Mouse (Mus musculus): ENCODE results near the gene Elavl4. TPM values are rescaled to one million over a fixed set of nuclear protein-coding genes. Genes with fewer than 3 reads are reported as not detected.

Gene Elavl4
- polyA plus RNA-seq (2015; fragmentation: Nextera tagmentation; extraction: Ambion mirVana) = 31.2 and 34.8 TPM in 2 replicates

DNA sequence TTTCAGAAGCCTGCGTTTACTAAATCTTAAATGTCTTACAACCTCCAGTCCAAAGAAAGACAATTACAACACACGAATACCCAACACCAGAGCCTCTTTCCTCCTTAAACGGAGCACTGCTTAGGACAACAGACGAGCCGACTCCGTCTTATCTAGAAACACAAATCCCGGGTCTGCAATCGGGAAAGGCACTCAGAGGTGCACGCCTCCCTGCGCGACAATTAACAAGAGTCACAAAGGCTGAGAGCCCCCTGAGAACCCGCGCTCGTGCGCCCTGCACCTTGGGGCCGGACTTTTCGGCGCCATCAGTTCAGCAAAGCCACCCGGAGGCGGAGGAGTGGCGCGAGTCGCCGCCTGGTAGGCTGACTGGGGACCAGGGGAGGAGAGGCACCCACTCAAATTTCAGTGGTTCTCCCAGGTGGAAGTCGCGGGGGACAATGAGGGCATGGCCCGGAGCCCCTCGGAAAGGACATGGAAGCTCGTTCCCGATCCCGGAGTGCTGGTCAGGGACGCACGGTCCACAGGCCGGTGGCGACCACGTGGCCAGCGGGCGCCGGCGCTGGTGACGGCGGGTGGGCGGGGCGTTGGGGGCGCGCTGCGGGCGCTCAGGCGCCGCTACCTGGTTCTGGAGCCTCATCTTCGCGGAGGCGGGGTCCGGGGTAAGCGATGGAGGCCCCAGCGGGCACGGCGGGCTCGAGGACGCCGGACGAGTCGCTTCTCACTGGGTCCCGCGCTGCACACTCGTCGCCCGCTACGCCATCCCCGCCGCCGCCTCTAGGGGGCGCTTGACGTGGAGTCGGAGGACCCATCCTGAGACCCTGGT, at the start of gene Elavl4:
Gene Elavl4 (minus strand): TSS at position 732 of the 823 bp plus-strand sequence.
- Histone ChIP-seq H3K4me2 (peak within 1 kb of the TSS; percentile 89), H3K4me1 (no peaks in the 10 kb centered on the region), H3K4me3 (replicated peaks) (peak within 1 kb of the TSS; percentile 62), H3K9ac (peak within 1 kb of the TSS; percentile 35; the same call in 1 of the 2 replicates), H3K27ac (no peak within 1 kb of the TSS), H3K27me3 (replicated peaks) (no peaks in the 10 kb centered on the region), H3K9me3 (no peaks in the 10 kb centered on the region), H3K36me3 (no peaks in the 10 kb centered on the region)
- WGBS = under 1% methylated on average over 74 of the region's 75 CpGs
- ATAC-seq (ENCODE audit: insufficient read depth, low FRiP score, low read depth) = peak; percentile 87

DNA sequence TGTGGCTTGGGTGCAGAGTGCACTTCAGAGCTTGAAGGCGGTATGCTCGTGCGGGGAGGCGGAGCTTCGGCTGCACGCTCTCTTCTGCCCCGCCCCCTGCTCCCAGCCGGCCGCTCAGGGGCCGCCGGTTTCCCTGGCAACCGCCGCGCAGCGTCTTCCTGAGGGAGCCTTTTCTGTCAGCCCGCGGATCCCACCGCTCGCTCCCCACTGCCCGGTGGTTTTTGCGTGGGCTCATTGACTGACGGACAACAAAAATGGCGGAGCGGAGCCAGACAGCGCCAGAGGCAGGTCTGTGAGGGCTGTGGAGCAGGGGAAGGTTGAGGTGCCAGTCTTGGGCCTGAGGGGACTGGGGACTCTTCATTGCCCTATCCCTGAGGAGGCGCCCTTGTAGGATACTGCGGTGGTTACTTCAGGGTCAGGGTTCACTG, 45.9 kb upstream of the Elavl4 start, which contains the start of gene Agbl4:
Gene Agbl4 (plus strand): TSS at position 44 of the 428 bp plus-strand sequence.
- H3K4me2 ChIP-seq = peak within 1 kb of the TSS; percentile 83

DNA sequence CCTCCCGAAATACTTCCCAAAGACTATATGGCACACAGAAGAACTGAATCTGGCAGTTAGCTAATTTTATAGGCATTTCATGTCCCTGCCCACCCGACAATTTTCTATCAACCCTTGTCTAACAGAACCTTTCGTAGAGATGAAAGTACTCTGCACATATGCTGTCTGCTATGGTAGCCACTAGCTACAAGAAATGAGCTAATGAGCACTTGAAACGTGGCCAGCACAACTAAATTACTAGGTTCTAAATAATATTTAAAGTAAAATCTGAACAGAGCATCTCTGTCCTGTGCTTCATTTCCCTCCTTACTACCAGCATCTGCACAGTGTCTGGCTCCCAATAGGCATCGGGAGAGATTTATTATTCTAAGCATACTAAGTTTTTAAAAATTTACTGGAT, 44.5 kb upstream of the Elavl4 start:
- no peak overlapping the region for H3K4me3 ChIP-seq (replicated peaks)
- H3K27ac ChIP-seq = no peak overlapping the region
- H3K27me3 ChIP-seq (replicated peaks) = no peaks in the 10 kb centered on the region
- no peaks in the 10 kb centered on the region for H3K4me1 ChIP-seq
- 73% methylated on average over 5 of the region's 5 CpGs for WGBS
- no peak overlapping the region for H3K4me2 ChIP-seq
- no peak overlapping the region for H3K9ac ChIP-seq
- no peaks in the 10 kb centered on the region for H3K9me3 ChIP-seq
- H3K36me3 ChIP-seq = no peaks in the 10 kb centered on the region
- ATAC-seq (ENCODE audit: insufficient read depth, low FRiP score, low read depth) = no peak

More for the DNA sequence above, 45.9 kb upstream of the Elavl4 start, which contains the start of gene Agbl4:
- under 1% methylated on average over 27 of the region's 27 CpGs for WGBS
- Histone ChIP-seq H3K36me3 (no peaks in the 10 kb centered on the region), H3K27me3 (replicated peaks) (no peaks in the 10 kb centered on the region), H3K9me3 (no peaks in the 10 kb centered on the region), H3K4me1 (no peaks in the 10 kb centered on the region), H3K27ac (no peak within 1 kb of the TSS), H3K4me3 (replicated peaks) (peak within 1 kb of the TSS; percentile 48), H3K9ac (no peak within 1 kb of the TSS)
- peak; percentile 93 for ATAC-seq (ENCODE audit: insufficient read depth, low FRiP score, low read depth)

DNA sequence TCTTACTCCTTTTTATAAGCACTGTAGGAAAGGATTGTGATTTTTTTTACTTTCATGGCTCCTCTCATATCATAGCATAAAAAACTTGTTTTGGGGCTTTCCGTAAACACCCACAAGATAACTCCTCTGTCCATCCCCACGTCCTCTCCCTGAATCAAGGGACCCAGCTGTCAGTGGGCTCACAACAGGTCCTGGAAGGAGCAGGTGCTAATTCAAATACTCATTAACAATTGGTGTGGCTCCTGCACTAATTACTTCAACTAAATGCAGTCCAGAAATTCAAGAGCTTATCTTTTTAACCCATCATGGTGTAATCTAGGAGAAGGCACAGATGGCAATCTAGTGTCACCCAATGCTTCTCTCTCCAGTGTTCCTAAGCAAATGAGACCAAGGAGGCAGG, 8.9 kb upstream of the Elavl4 start:
- no peak overlapping the region for H3K4me3 ChIP-seq (replicated peaks)
- no peaks in the 10 kb centered on the region for H3K36me3 ChIP-seq
- 74% methylated on average over 2 of the region's 2 CpGs for WGBS
- ATAC-seq (ENCODE audit: insufficient read depth, low FRiP score, low read depth) = no peak
- no peaks in the 10 kb centered on the region for H3K9me3 ChIP-seq
- H3K27ac ChIP-seq = no peak overlapping the region
- H3K9ac ChIP-seq = no peak overlapping the region
- H3K4me1 ChIP-seq = no peaks in the 10 kb centered on the region
- no peaks in the 10 kb centered on the region for H3K27me3 ChIP-seq (replicated peaks)
- H3K4me2 ChIP-seq = no peak overlapping the region

DNA sequence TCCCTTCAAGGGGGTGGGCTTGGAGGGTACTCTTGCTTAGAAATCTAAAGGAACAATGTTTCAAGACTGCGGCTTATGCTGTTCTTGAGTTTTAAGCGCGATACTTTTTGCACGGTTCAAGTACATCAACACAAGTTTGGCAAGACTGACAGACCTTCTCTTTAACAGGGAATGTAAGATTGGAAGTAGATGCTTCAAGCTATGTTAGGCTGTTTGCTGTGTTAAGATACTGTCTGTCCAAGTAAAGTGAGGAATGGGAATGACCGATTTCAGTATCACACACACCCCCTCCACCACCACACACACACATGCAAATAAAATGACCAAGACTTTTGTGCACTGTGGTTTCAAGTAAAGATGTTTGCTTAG, 276 bp upstream of the Elavl4 start:
- H3K27ac ChIP-seq = no peak overlapping the region
- H3K36me3 ChIP-seq = no peaks in the 10 kb centered on the region
- no peaks in the 10 kb centered on the region for H3K9me3 ChIP-seq
- H3K27me3 ChIP-seq (replicated peaks) = no peaks in the 10 kb centered on the region
- H3K9ac ChIP-seq = no peak overlapping the region
- WGBS = 7% methylated on average over 5 of the region's 5 CpGs
- peak overlapping the region; percentile 62 for H3K4me3 ChIP-seq (replicated peaks)
- H3K4me1 ChIP-seq = no peaks in the 10 kb centered on the region
- H3K4me2 ChIP-seq = peak overlapping the region; percentile 89
- no peak for ATAC-seq (ENCODE audit: insufficient read depth, low FRiP score, low read depth)

DNA sequence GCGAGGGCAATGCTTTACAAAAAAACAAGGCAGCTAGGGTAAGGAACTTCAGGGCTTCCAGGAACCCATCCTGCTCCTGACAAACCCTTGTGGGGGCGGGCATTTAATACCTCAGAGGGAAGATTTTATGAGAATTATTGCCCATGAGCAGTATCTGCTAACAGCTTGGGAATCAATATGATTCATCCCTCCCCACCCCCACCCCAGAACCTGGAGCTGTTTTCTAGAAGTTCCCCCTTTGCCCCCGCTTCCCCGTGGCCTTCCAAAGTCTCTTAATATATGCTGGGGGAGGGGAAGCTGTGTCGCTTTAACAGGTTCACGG, 892 bp downstream of the Elavl4 start:
- ATAC-seq (ENCODE audit: insufficient read depth, low FRiP score, low read depth) = no peak
- H3K27me3 ChIP-seq (replicated peaks) = no peaks in the 10 kb centered on the region
- H3K9ac ChIP-seq = no peak overlapping the region
- H3K4me2 ChIP-seq = peak overlapping the region; percentile 89
- H3K27ac ChIP-seq = no peak overlapping the region
- peak overlapping the region; percentile 62 for H3K4me3 ChIP-seq (replicated peaks)
- WGBS = 9% methylated on average over 6 of the region's 6 CpGs
- H3K36me3 ChIP-seq = no peaks in the 10 kb centered on the region
- H3K9me3 ChIP-seq = no peaks in the 10 kb centered on the region
- H3K4me1 ChIP-seq = no peaks in the 10 kb centered on the region

DNA sequence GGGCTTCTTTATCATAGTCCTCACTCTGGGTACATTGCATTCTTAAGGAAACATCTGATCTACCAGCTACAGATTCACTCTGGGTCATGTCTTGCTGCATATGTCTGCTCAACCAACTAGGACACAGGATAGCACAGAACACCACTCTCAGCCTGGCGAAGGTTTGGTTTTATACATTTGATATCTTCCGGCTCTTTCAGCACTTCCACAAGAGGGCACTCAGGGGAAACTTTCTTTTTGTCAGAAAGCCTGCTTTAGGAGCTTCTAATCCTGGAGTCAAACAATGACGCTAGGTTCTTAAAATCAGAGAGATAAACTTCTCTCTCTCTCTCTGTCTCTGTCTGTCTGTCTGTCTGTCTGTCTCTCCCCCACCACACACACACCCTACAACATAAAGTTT, 27.8 kb downstream of the Elavl4 start:
- no peak overlapping the region for H3K9ac ChIP-seq
- H3K36me3 ChIP-seq = no peaks in the 10 kb centered on the region
- H3K4me1 ChIP-seq = no peaks in the 10 kb centered on the region
- H3K4me3 ChIP-seq (replicated peaks) = no peak overlapping the region
- H3K27me3 ChIP-seq (replicated peaks) = no peaks in the 10 kb centered on the region
- no peak overlapping the region for H3K4me2 ChIP-seq
- ATAC-seq (ENCODE audit: insufficient read depth, low FRiP score, low read depth) = no peak
- no peak overlapping the region for H3K27ac ChIP-seq
- H3K9me3 ChIP-seq = no peaks in the 10 kb centered on the region
- 43% methylated on average over 3 of the region's 3 CpGs for WGBS

DNA sequence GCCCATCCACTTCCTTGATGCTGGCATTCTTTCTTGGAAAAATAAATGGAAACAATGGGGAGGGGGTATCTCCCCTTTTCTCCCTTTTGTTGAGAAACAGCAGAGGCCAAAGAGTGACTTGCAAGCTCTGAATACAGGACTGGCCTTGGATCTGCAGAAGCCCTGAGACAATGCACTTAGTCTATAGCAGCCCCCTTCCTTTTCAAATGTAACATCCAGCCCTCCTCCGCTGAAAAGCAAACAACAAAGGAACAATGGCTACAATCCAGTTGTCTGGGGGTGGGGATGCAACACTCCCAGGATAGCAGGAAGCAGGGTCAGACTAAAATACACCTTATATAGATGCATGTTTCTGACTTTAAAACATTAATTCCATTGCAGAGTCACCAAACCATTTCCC, 39.6 kb downstream of the Elavl4 start:
- no peaks in the 10 kb centered on the region for H3K4me1 ChIP-seq
- no peaks in the 10 kb centered on the region for H3K27me3 ChIP-seq (replicated peaks)
- H3K27ac ChIP-seq = no peak overlapping the region
- no peak overlapping the region for H3K9ac ChIP-seq
- no peaks in the 10 kb centered on the region for H3K36me3 ChIP-seq
- 25% methylated on average over 1 of the region's 1 CpGs for WGBS
- no peaks in the 10 kb centered on the region for H3K9me3 ChIP-seq
- H3K4me3 ChIP-seq (replicated peaks) = no peak overlapping the region
- ATAC-seq (ENCODE audit: insufficient read depth, low FRiP score, low read depth) = no peak
- no peak overlapping the region for H3K4me2 ChIP-seq

DNA sequence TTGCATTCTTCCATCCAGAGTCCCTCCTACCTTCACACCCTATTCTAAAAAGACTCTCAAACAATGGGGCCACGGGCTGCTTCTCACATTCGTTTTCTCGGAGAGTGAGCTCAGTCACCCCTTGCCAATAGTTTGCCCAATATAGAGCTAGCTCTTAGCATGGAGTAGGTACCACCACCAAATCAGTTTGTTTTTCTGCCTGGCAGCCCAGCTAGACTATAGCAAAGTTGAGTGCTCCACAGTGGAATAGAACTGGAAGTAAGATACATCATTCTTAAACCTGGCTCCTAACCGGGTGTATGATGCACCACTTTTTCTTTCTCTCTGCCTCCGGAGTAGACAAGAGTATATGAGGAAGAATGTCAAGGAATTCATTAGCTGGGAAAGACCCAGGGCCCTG, 44.7 kb downstream of the Elavl4 start:
- Histone ChIP-seq H3K36me3 (no peaks in the 10 kb centered on the region), H3K9ac (no peak overlapping the region), H3K4me2 (no peak overlapping the region), H3K27ac (no peak overlapping the region), H3K4me1 (no peaks in the 10 kb centered on the region), H3K27me3 (replicated peaks) (no peaks in the 10 kb centered on the region), H3K4me3 (replicated peaks) (no peak overlapping the region), H3K9me3 (no peaks in the 10 kb centered on the region)
- no peak for ATAC-seq (ENCODE audit: insufficient read depth, low FRiP score, low read depth)
- 71% methylated on average over 5 of the region's 5 CpGs for WGBS

DNA sequence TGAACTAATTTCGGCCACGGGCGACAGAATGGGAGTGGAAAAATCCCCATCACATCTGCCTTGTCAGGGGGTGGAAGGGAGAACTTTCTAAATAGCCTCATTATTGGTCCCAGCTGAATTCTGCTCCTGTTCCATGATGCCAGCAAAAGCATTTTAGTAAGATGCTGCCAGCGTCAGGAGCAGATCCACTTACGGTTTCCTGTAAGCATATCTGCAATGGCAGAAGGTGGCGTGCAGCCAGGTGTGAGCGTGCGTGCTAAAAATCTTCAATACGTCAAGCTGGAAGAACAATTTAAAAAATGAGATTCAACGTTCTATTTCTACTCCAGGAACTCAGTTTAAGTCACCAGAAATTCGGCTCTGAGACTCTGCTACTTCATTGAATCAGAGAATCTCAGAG, 45.1 kb downstream of the Elavl4 start:
- ATAC-seq (ENCODE audit: insufficient read depth, low FRiP score, low read depth) = no peak

DNA sequence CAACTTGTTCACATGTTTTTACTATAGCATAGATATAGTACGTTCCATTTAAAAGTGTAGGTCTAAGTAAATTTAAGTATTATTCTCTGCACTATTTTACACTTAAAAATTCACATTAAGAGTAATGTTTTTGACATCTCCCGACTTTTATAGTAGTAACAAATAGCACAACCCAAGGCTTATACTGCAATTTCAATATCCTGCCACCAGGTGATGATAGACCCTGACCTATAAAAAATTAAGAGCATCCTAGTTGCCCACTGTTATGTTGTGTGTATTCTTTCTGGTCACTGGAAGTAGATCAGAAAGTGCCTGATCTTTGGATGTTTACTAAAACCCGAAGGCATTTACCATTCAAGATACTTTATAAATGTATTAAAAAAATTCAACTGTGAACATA, 55.9 kb downstream of the Elavl4 start:
- Histone ChIP-seq H3K4me2 (no peak overlapping the region), H3K9ac (no peak overlapping the region), H3K36me3 (no peaks in the 10 kb centered on the region), H3K4me3 (replicated peaks) (no peak overlapping the region), H3K27me3 (replicated peaks) (no peaks in the 10 kb centered on the region), H3K9me3 (no peaks in the 10 kb centered on the region), H3K27ac (no peak overlapping the region), H3K4me1 (no peaks in the 10 kb centered on the region)
- 84% methylated on average over 3 of the region's 3 CpGs for WGBS
- ATAC-seq (ENCODE audit: insufficient read depth, low FRiP score, low read depth) = no peak

More for the DNA sequence above, 45.1 kb downstream of the Elavl4 start:
- Histone ChIP-seq H3K4me1 (no peaks in the 10 kb centered on the region), H3K4me2 (no peak overlapping the region), H3K36me3 (no peaks in the 10 kb centered on the region), H3K4me3 (replicated peaks) (no peak overlapping the region), H3K9ac (no peak overlapping the region), H3K27me3 (replicated peaks) (no peaks in the 10 kb centered on the region), H3K9me3 (no peaks in the 10 kb centered on the region), H3K27ac (no peak overlapping the region)
- WGBS = 76% methylated on average over 11 of the region's 11 CpGs

DNA sequence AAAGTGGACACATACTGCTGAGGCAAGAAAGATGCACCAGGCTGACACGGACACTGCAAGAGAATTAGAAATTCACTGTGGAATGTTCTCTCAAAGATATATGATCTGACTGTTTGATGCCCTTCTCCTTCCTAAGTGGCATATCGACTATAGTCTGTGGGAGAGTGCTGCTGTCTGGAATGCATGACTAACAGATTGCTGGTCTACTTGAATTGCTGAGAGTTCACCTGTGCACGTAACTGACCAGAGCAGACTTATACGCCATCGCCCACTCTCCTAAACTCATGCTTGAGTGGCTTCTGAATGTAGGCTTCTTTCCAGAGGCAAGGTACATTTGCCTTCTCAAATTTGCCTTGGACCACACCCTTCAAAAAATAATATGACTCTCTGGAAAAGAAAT, 58.5 kb downstream of the Elavl4 start:
- Histone ChIP-seq H3K36me3 (no peaks in the 10 kb centered on the region), H3K9ac (no peak overlapping the region), H3K4me2 (no peak overlapping the region), H3K9me3 (no peaks in the 10 kb centered on the region), H3K4me3 (replicated peaks) (no peak overlapping the region), H3K27ac (no peak overlapping the region), H3K27me3 (replicated peaks) (no peaks in the 10 kb centered on the region), H3K4me1 (no peaks in the 10 kb centered on the region)
- WGBS = 68% methylated on average over 5 of the region's 5 CpGs
- ATAC-seq (ENCODE audit: insufficient read depth, low FRiP score, low read depth) = no peak

Measured in stomach, embryonic 15.5 days (tissue).